Mouse (Mus musculus): Measurements from ENCODE around the gene Gm49337.

- TF ChIP-seq CTCF (IDR thresholded peaks at IDR 0.05; ENCODE audit: borderline replicate concordance, insufficient read depth, low read length) (no peak), POLR2A (IDR thresholded peaks at IDR 0.05; ENCODE audit: low read depth, low read length) (no peak)
These were observed 9.6 kb downstream of the Gm49337 start for GRCm38 (mm10) chr4:116182745-116183144.

Data from embryonic fibroblast, embryonic 13.5 days (primary cell).